Mouse (Mus musculus) embryonic fibroblast, embryonic 13.5 days (primary cell): Measurements from ENCODE around the gene Rps27. TPM values are rescaled to one million over a fixed set of nuclear protein-coding genes. Genes with fewer than 3 reads are reported as not detected.

ENCODE experiments used
- H3K27ac ChIP-seq: 2 replicates; pipeline ENCODE4 v1.5.1; 2012; ENCODE audit warnings: low read length, control low read depth, inconsistent platforms; ENCODE audit not compliant: insufficient read depth
- H3K4me1 ChIP-seq: 2 replicates; pipeline ENCODE4 v1.6.1; 2011; ENCODE audit warnings: low read length; ENCODE audit not compliant: control insufficient read depth, insufficient read depth
- H3K4me3 ChIP-seq: 2 replicates; pipeline ENCODE4 v1.5.1; 2011; ENCODE audit warnings: mild to moderate bottlenecking, control low read depth, low read length; ENCODE audit not compliant: insufficient read depth
- CTCF ChIP-seq: IDR thresholded peaks from 2 replicates; pipeline ENCODE4 v1.5.1; 2011; ENCODE audit warnings: mild to moderate bottlenecking, control low read depth, low read length, moderate library complexity, borderline replicate concordance; ENCODE audit not compliant: insufficient read depth
- POLR2A ChIP-seq: IDR thresholded peaks from 2 replicates; pipeline ENCODE4 v1.6.1; 2011; ENCODE audit warnings: low read depth, mild to moderate bottlenecking, control low read depth, low read length, moderate library complexity
- polyA plus RNA-seq: library from polyadenylated mRNA; stranded (reverse); fragments of >200 nt; gene quantifications from 2 replicates; pipeline ENCODE4 v1.2.4, GENCODE M21; 2011; ENCODE audit warnings: low read depth; ENCODE audit not compliant: missing spikeins, insufficient read length

Gene Rps27
- polyA plus RNA-seq, 1 experiment, result 36.9 TPM

- no peak overlapping the region for H3K4me3 ChIP-seq
- TF ChIP-seq CTCF (no peak), POLR2A (no peak)
- H3K27ac ChIP-seq, result peak overlapping the region; percentile 75
- H3K4me1 ChIP-seq, result peaks cover 13% of the 10 kb centered on the region
Observed at GRCm38 (mm10) chr3:90250791-90251190, 37.3 kb upstream of the Rps27 start.

DNA sequence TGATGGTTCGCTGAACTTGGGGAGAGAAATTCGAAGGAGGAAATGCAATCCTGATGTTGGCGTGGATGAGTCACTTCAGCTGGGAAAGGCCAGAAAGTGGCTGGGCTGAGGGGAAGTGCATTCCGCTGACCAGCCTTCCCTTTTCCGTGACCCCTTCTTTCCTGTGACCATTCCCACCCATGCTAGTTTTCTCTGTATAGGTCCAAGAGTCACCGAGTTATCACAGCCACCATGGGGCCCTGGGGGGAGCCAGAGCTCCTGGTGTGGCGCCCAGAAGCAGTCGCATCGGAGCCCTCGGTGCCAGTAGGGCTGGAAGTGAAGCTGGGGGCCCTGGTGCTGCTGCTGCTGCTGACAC is 35.3 kb upstream of the Rps27 start:
- TF ChIP-seq POLR2A (no peak), CTCF (no peak)
- H3K4me1 ChIP-seq, result peaks cover 13% of the 10 kb centered on the region
- peak overlapping the region; percentile 80 for H3K27ac ChIP-seq
- peak overlapping the region; percentile 69 for H3K4me3 ChIP-seq

DNA sequence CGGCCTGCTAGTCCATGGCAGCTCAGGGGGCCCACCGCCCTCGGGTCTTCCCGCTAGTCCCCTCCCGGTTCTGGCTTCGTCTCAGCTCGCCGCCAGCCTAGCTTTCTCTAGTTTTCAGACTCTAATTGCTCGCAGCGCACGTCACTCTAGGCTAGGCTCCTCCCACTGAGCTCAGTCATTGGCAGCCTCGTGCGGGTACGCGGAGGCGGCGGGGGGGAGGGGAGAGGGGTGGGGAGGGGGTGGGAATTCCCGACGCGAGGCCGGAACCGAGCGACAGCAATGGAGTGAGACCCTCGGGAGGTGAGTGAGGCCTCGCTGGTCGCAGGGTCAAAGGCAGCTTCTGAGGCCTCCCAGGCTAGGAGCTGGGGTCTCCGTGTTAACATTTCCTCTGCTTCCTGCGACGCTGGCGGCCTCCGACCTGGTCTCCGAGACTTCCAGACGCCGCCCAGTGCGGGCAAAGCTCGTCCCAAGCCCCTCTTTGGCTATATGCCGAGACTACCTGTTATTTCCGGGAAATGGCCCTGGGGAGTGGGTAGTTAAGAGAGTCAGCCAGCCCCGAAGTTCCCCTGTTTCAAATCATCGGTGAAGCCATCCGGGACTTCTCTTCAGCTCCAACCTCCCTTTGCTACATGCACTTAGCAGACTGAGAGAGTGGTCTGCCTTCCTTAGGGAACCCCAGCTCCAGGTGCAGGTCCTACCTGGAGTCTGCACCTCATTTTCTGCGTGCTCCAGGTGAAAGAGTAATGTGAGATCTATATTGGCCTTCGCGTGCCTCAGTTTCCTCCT is 34.7 kb upstream of the Rps27 start, which contains the start of gene Slc39a1:
Gene Slc39a1, plus strand, starts transcription at position 213 of the 786 bp plus-strand sequence.
- Histone ChIP-seq H3K4me1 (peaks cover 13% of the 10 kb centered on the region), H3K4me3 (peak within 1 kb of the TSS; percentile 69), H3K27ac (peak within 1 kb of the TSS; percentile 98)
- TF ChIP-seq POLR2A (peak; percentile 71), CTCF (no peak)

- Histone ChIP-seq H3K27ac (peak overlapping the region; percentile 98), H3K4me1 (peaks cover 13% of the 10 kb centered on the region), H3K4me3 (peak overlapping the region; percentile 35)
- no peak for TF ChIP-seq CTCF
- TF ChIP-seq POLR2A, result 0 out of 2 replicates have a peak, but pooled peaks have one; percentile 68
Observed at GRCm38 (mm10) chr3:90247630-90247959, 34.1 kb upstream of the Rps27 start.

DNA sequence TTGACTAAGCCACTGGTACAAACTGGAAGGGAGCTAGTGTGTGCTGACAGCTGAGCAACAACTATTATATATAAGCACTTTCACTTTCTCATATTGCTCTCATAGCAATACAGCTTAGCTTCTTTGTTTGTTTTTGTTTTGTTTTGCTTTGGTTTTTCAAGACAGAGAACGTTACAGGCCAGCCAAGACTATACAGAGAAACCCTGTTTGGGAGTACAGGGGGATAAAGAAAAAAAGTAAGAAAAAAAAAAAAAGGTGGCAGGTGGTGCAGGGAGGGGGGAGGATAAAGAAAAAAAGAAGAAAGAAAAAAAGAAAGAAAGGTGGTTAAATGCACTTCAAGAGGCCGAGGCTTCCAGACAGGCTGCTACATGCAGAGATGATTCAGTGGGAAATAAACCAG is 32.0 kb upstream of the Rps27 start:
- TF ChIP-seq POLR2A (no peak), CTCF (no peak)
- Histone ChIP-seq H3K4me3 (no peak overlapping the region), H3K4me1 (peaks cover 3% of the 10 kb centered on the region; the same call in 1 of the 2 replicates), H3K27ac (no peak overlapping the region)

GRCm38 (mm10) chr3:90242984-90243775 is 29.7 kb upstream of the Rps27 start, which contains the start of gene Creb3l4:
Gene Creb3l4 (minus strand): TSS chr3:90243512.
- no peaks in the 10 kb centered on the region for H3K4me1 ChIP-seq
- peak within 1 kb of the TSS; percentile 15; the same call in 1 of the 2 replicates for H3K4me3 ChIP-seq
- H3K27ac ChIP-seq, result no peak within 1 kb of the TSS
- TF ChIP-seq CTCF (no peak), POLR2A (peak; percentile 29; the same call in 1 of the 2 replicates)

GRCm38 (mm10) chr3:90241669-90242358 is 28.4 kb upstream of the Rps27 start:
- H3K4me3 ChIP-seq, result no peak overlapping the region
- TF ChIP-seq CTCF (no peak), POLR2A (no peak)
- no peaks in the 10 kb centered on the region for H3K4me1 ChIP-seq
- no peak overlapping the region for H3K27ac ChIP-seq

GRCm38 (mm10) chr3:90241251-90241650 is 27.8 kb upstream of the Rps27 start:
- TF ChIP-seq CTCF (no peak), POLR2A (no peak)
- Histone ChIP-seq H3K4me1 (no peaks in the 10 kb centered on the region), H3K4me3 (no peak overlapping the region), H3K27ac (no peak overlapping the region)

DNA sequence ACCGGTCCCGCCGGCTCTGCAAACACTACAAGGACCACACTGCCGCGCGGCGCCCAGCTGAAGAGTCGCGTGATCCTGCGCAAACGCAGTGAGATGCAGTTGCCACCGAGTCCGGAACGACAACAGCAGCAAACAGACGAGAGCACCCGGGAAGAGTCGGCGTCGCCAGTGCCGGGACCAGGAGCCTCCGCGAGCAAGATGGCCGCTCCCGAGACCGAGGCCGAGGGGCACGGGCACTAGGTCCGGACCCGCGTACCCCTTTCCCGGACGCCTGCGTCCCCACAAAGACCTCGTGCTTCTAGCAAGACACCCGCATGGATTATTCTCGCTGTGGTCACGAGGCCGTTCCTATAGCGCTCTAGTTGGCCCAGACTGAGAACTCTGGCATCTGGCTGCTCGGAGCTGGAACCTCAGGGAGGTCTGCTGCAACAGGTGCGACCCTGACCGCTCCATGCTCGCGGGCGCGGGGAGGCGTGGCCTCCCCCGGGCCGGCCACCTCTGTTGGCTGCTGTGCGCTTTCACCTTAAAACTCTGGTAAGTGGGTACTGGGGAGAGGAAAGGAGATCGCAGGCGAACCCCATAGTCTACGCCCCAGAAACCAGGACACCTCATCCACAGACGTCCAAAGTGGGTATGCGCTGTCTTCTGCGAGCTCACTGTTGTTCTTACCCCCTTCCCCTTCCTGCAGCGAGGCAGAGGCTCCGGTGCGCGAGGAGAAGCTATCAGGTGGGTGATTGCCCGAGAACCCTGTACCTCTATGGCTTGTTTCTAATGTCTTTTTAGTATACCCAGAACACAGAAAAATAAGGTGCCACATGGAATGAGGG is 18.3 kb upstream of the Rps27 start, which contains the start of gene Jtb:
Gene Jtb, plus strand, starts transcription at position 91 of the 827 bp plus-strand sequence.
- peak within 1 kb of the TSS; percentile 57; the same call in 1 of the 2 replicates for H3K27ac ChIP-seq
- H3K4me1 ChIP-seq, result peaks cover 2% of the 10 kb centered on the region; the same call in 1 of the 2 replicates
- TF ChIP-seq CTCF, result no peak
- TF ChIP-seq POLR2A, result peak; percentile 85
- peak within 1 kb of the TSS; percentile 98 for H3K4me3 ChIP-seq

DNA sequence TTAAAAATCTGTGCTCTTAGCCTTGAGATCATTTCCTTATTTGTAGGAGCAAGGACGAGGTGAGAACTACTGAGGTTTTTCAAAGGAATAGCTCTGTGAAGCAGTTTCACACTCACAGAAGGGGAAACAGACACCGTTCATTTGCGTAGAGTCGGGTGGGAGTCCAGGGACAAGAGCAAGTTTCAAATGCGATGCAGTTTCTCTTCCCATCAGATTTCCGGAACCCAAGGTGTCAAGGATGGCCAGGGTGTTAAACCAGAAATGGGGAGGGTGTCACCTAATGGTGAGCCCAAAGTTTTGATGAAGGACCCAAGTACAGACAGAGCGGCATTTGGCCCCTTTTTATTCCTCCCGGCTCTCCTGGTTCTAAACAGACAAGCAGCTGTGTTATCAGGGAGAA is 17.6 kb upstream of the Rps27 start:
- Histone ChIP-seq H3K4me1 (peaks cover 2% of the 10 kb centered on the region; the same call in 1 of the 2 replicates), H3K27ac (no peak overlapping the region), H3K4me3 (peak overlapping the region; percentile 98)
- no peak for TF ChIP-seq POLR2A
- no peak for TF ChIP-seq CTCF
